Mouse (Mus musculus) small intestine, adult 2 months (tissue): Measurements from ENCODE around the gene Gm42878. TPM values are rescaled to one million over a fixed set of nuclear protein-coding genes. Genes with fewer than 3 reads are reported as not detected.

ENCODE experiments used
- H3K27ac ChIP-seq: fragments of 200-500 bp; 2 replicates; pipeline ENCODE4 v1.5.1; 2012; ENCODE audit warnings: low read depth, low read length, control low read depth, inconsistent platforms; ENCODE audit not compliant: insufficient read depth
- H3K27me3 ChIP-seq: fragments of 200-500 bp; 2 replicates; pipeline ENCODE4 v1.6.1; 2012; ENCODE audit warnings: mild to moderate bottlenecking, moderate library complexity, low read length, inconsistent platforms; ENCODE audit not compliant: control insufficient read depth, insufficient read depth
- H3K36me3 ChIP-seq: fragments of 200-500 bp; 2 replicates; pipeline ENCODE4 v1.6.1; 2012; ENCODE audit warnings: mild to moderate bottlenecking, low read length, control low read depth, inconsistent platforms; ENCODE audit not compliant: control insufficient read depth, insufficient read depth
- H3K4me1 ChIP-seq: fragments of 200-500 bp; 2 replicates; pipeline ENCODE4 v1.6.1; 2012; ENCODE audit warnings: low read length, inconsistent platforms, mixed read lengths; ENCODE audit not compliant: control insufficient read depth, insufficient read depth, insufficient read length
- H3K4me3 ChIP-seq: fragments of 200-500 bp; 2 replicates; pipeline ENCODE4 v1.5.1; 2012; ENCODE audit warnings: low read depth, mild to moderate bottlenecking, control low read depth, inconsistent platforms, low read length, moderate library complexity
- CTCF ChIP-seq: fragments of 200-500 bp; IDR thresholded peaks from 2 replicates; pipeline ENCODE4 v1.5.1; 2012; ENCODE audit warnings: low read depth, mild to moderate bottlenecking, control low read depth, inconsistent platforms, low read length, moderate library complexity, mixed read lengths; ENCODE audit not compliant: insufficient replicate concordance, insufficient read length; ENCODE audit errors: extremely low read depth
- POLR2A ChIP-seq: fragments of 200-500 bp; IDR thresholded peaks from 2 replicates; pipeline ENCODE4 v1.6.1; 2012; ENCODE audit warnings: low read depth, mild to moderate bottlenecking, control low read depth, inconsistent platforms, low read length, moderate library complexity
- WGBS: fragments of 180-500 bp; shearing (Covaris S2); methylation state at CpG from one replicate; pipeline ENCODE4 v1.1.7; 2018; 5-methylcytosine and 5-hydroxymethylcytosine counted together
- polyA plus RNA-seq: library from polyadenylated mRNA; depleted of rRNA; stranded (reverse); fragments of >200 nt; gene quantifications from 2 replicates; pipeline ENCODE4 v1.2.3, GENCODE M21; 2012; rRNA removed

The Gm42878 gene
- not detected in 2 replicates for polyA plus RNA-seq

GRCm38 (mm10) chr5:121544910-121545792, at the start of gene Gm42878, which contains the start of gene Adam1a:
Gm42878 (minus strand) TSS chr5:121545482.
Adam1a (minus strand) TSS chr5:121545482.
- Histone ChIP-seq H3K36me3 (no peaks in the 10 kb centered on the region; the same call in 1 of the 2 replicates), H3K27me3 (no peaks in the 10 kb centered on the region; the same call in 1 of the 2 replicates), H3K27ac (peak within 1 kb of the TSS; percentile 76), H3K4me1 (peaks cover 3% of the 10 kb centered on the region; the same call in 1 of the 2 replicates), H3K4me3 (peak within 1 kb of the TSS; percentile 75)
- WGBS: under 1% methylated on average over 89 of the region's 97 CpGs
- TF ChIP-seq POLR2A (peak; percentile 18; the same call in 1 of the 2 replicates), CTCF (no peak)

DNA sequence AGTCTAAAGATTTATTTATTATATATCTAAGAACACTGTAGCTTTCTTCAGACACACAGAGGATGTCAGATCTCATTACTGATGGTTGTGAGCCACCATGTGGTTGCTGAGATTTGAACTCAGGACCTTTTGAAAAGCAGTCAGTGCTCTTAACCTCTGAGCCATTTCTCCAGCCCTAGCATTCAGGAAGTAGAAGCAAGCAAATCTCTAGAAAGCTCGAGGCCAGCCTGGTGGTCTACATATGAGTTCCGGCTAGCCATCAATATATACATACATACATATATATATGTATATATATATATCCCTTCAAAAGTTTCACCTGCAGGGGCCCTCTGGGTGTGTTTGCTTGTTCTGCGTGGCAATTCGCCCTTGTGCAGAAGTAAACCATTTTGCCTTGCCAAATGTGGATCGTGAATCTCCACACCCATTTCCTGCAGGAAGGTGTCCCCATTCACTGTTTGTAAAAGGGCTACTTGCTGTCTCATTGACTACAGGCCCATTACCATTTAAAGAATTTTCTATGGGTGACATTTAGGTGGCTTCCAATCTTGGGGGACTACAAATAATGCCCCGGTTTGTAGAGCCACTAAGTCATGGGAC, 49.5 kb upstream of the Gm42878 start:
- TF ChIP-seq CTCF: no peak
- no peak for TF ChIP-seq POLR2A
- H3K36me3 ChIP-seq: no peaks in the 10 kb centered on the region
- peaks cover 6% of the 10 kb centered on the region for H3K4me1 ChIP-seq
- H3K27ac ChIP-seq: no peak overlapping the region
- 37% methylated on average over 6 of the region's 6 CpGs for WGBS
- no peaks in the 10 kb centered on the region for H3K27me3 ChIP-seq
- no peak overlapping the region for H3K4me3 ChIP-seq

- H3K4me1 ChIP-seq: peaks cover 6% of the 10 kb centered on the region
- peak; percentile 80 for TF ChIP-seq POLR2A
- no peak for TF ChIP-seq CTCF
- peak within 1 kb of the TSS; percentile 86 for H3K27ac ChIP-seq
- H3K27me3 ChIP-seq: no peaks in the 10 kb centered on the region
- under 1% methylated on average over 47 of the region's 47 CpGs for WGBS
- H3K4me3 ChIP-seq: peak within 1 kb of the TSS; percentile 79
- no peaks in the 10 kb centered on the region for H3K36me3 ChIP-seq
Observed at GRCm38 (mm10) chr5:121593451-121594401, 48.4 kb upstream of the Gm42878 start, which contains the start of gene Aldh2. Aldh2 (minus strand) TSS chr5:121593824.

- Histone ChIP-seq H3K27me3 (no peaks in the 10 kb centered on the region), H3K4me1 (peaks cover 6% of the 10 kb centered on the region), H3K4me3 (peak overlapping the region; percentile 79), H3K27ac (peak overlapping the region; percentile 86), H3K36me3 (no peaks in the 10 kb centered on the region)
- no peak for TF ChIP-seq CTCF
- no peak for TF ChIP-seq POLR2A
- WGBS: 5% methylated on average over 33 of the region's 33 CpGs
Observed at GRCm38 (mm10) chr5:121592816-121593407, 47.6 kb upstream of the Gm42878 start.

- Histone ChIP-seq H3K36me3 (no peaks in the 10 kb centered on the region), H3K27ac (peak overlapping the region; percentile 15; the same call in 1 of the 2 replicates), H3K27me3 (no peaks in the 10 kb centered on the region), H3K4me1 (peaks cover 6% of the 10 kb centered on the region; the same call in 1 of the 2 replicates), H3K4me3 (peak overlapping the region; percentile 79)
- TF ChIP-seq CTCF: no peak
- TF ChIP-seq POLR2A: no peak
- 68% methylated on average over 11 of the region's 11 CpGs for WGBS
Observed at GRCm38 (mm10) chr5:121592064-121592815, 47.0 kb upstream of the Gm42878 start.
